Comparison of ENCODE assay signal across 19 mouse cellular contexts in the genomic region with DNA sequence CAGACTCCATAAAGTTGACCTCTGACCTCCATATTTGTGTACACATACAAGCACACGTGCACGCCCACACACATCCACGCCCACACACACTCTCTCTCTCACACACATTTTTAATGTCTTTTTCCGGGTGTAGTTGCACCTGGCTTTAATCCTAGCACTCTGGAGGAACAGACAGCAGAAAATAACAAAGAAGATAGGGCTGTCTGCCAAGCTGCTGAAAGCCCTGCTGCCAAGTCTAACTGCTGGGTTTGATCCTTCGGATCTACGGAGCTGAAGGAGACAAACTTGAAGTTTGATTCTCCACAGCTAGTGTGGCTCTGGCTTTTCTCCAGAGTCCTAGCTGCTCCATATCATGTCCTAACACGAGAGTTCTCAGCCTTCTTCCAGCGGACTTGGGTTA. TPM values are rescaled to one million over a fixed set of nuclear protein-coding genes. Genes with fewer than 3 reads are reported as not detected.
DNase-seq lines count a peak whose midpoint lies in the region; ATAC-seq lines count a peak whose summit lies in the region.
"Had no signal": no experiment of that assay in that cellular context is flagged by ENCODE, and none has a peak within 500 bp of the region (broad histone marks: within the 10 kb centered on the region; RNA-seq: fewer than 3 reads in every experiment).

No protein-coding gene starts in this region.

- H3K4me2 ChIP-seq in lung, embryonic 15.5 days = no peak overlapping the region
- H3K4me2 ChIP-seq in intestine, embryonic 15.5 days (replicated peaks) = no peak overlapping the region
- H3K4me2 ChIP-seq: heart, embryonic 11.5 days had no signal

- no peak overlapping the region for H3K4me3 ChIP-seq in lung, embryonic 15.5 days
- H3K4me3 ChIP-seq in intestine, embryonic 15.5 days (replicated peaks) = no peak overlapping the region
- H3K4me3 ChIP-seq in hindbrain, embryonic 10.5 days = no peak overlapping the region

- 46% methylated on average over 8 of the region's 8 CpGs for WGBS in lung, embryonic 15.5 days
- WGBS in intestine, embryonic 15.5 days = 42% methylated on average over 8 of the region's 8 CpGs
- 88% methylated on average over 8 of the region's 8 CpGs for WGBS in hindbrain, embryonic 10.5 days

- H3K9me3 ChIP-seq in lung, embryonic 15.5 days = no peaks in the 10 kb centered on the region
- H3K9me3 ChIP-seq in intestine, embryonic 15.5 days = no peaks in the 10 kb centered on the region
- H3K9me3 ChIP-seq in hindbrain, embryonic 10.5 days = no peaks in the 10 kb centered on the region

- no peak overlapping the region for H3K9ac ChIP-seq in lung, embryonic 15.5 days
- no peak overlapping the region for H3K9ac ChIP-seq in intestine, embryonic 15.5 days

- DNase-seq in heart, adult 11 months = peak; percentile 76
- DNase-seq in heart, postnatal 36 days = no peak
- no peak for DNase-seq in lung, adult 18-20 months
- DNase-seq in hindbrain, embryonic 10.5 days (ENCODE audit: low spot score) = no peak
- no peak for DNase-seq in gastrocnemius, postnatal 14 days
- DNase-seq: adrenal gland, adult 2 months; cerebellum, adult 2 months; gastrocnemius, postnatal 25 days; layer of hippocampus, postnatal 36 days; right cerebral cortex, postnatal 14 days had no signal

- no peaks in the 10 kb centered on the region for H3K27me3 ChIP-seq in lung, embryonic 15.5 days
- H3K27me3 ChIP-seq in intestine, embryonic 15.5 days (replicated peaks) = no peaks in the 10 kb centered on the region
- H3K27me3 ChIP-seq in hindbrain, embryonic 10.5 days (ENCODE audit: insufficient read depth, poor library complexity, severe bottlenecking) = no peaks in the 10 kb centered on the region

- peaks cover 2% of the 10 kb centered on the region for H3K4me1 ChIP-seq in lung, embryonic 15.5 days
- H3K4me1 ChIP-seq in intestine, embryonic 15.5 days (replicated peaks) = peaks cover 11% of the 10 kb centered on the region; the same call in 1 of the 2 replicates
- peaks cover 7% of the 10 kb centered on the region; the same call in 1 of the 2 replicates for H3K4me1 ChIP-seq in hindbrain, embryonic 10.5 days (replicated peaks)

- ATAC-seq in lung, embryonic 15.5 days (ENCODE audit: borderline replicate concordance, extremely low read depth, low FRiP score, low TSS enrichment) = peak; percentile 41; the same call in 1 of the 2 replicates
- ATAC-seq in intestine, embryonic 15.5 days = no peak
- ATAC-seq: inflammation-experienced regulatory T-cells, adult 6 months; midbrain, embryonic 16.5 days had no signal

- no peaks in the 10 kb centered on the region for H3K36me3 ChIP-seq in lung, embryonic 15.5 days
- no peaks in the 10 kb centered on the region for H3K36me3 ChIP-seq in intestine, embryonic 15.5 days
- H3K36me3 ChIP-seq in hindbrain, embryonic 10.5 days = no peaks in the 10 kb centered on the region

- intact Hi-C loops in heart, postnatal 36 days (cut with DNase I) = no loop called here
- intact Hi-C loops in gastrocnemius, postnatal 14 days (cut with DNase I; ENCODE audit: low total_unique reads) = no loop called here

- no peak overlapping the region for H3K27ac ChIP-seq in lung, embryonic 15.5 days
- H3K27ac ChIP-seq in intestine, embryonic 15.5 days = peak overlapping the region; percentile 46; the same call in 1 of the 2 replicates
- no peak overlapping the region for H3K27ac ChIP-seq in hindbrain, embryonic 10.5 days

RNA-seq across cellular contexts. Expression of gene Sectm1b, which starts 1.8 kb away (rescaled TPM):
- total RNA-seq in heart, postnatal 36 days (2021) = not detected
- not detected in 2 replicates for polyA plus RNA-seq in lung, embryonic 15.5 days (2015; fragmentation: Nextera tagmentation; extraction: Ambion mirVana)
- polyA plus RNA-seq in intestine, embryonic 15.5 days (2015; fragmentation: Nextera tagmentation; extraction: Ambion mirVana) = 0.73 and 0.93 TPM in 2 replicates
- not detected in 2 replicates for polyA plus RNA-seq in hindbrain, embryonic 10.5 days (2016; fragmentation: Nextera tagmentation; extraction: Ambion mirVana)
- total RNA-seq in gastrocnemius, postnatal 14 days (2021) = not detected
- total RNA-seq: adrenal gland, adult 2 months; common myeloid progenitor, adult 5-6 weeks; gastrocnemius, postnatal 25 days; layer of hippocampus, postnatal 36 days; megakaryocyte progenitor cell, adult 5-6 weeks had no signal
- polyA plus RNA-seq: adrenal gland, adult 2 months; cerebellum, adult 2 months; heart, embryonic 11.5 days; hindbrain, embryonic 11.5 days; inflammation-experienced regulatory T-cells, adult 6 months; limb, embryonic 11.5 days; midbrain, embryonic 16.5 days had no signal

RNA-seq across cellular contexts. Expression of gene Sectm1a, which starts 19.4 kb away (rescaled TPM):
- not detected for total RNA-seq in heart, postnatal 36 days (2021)
- polyA plus RNA-seq in lung, embryonic 15.5 days (2015; fragmentation: Nextera tagmentation; extraction: Ambion mirVana) = 0.26 TPM in 1 of 2 replicates, not detected in the other
- polyA plus RNA-seq in intestine, embryonic 15.5 days (2015; fragmentation: Nextera tagmentation; extraction: Ambion mirVana) = 3.0 and 5.1 TPM in 2 replicates
- not detected in 2 replicates for polyA plus RNA-seq in hindbrain, embryonic 10.5 days (2016; fragmentation: Nextera tagmentation; extraction: Ambion mirVana)
- not detected for total RNA-seq in gastrocnemius, postnatal 14 days (2021)
- total RNA-seq: adrenal gland, adult 2 months; common myeloid progenitor, adult 5-6 weeks; gastrocnemius, postnatal 25 days; layer of hippocampus, postnatal 36 days; megakaryocyte progenitor cell, adult 5-6 weeks had no signal
- polyA plus RNA-seq: cerebellum, adult 2 months; heart, embryonic 11.5 days; hindbrain, embryonic 11.5 days; inflammation-experienced regulatory T-cells, adult 6 months; limb, embryonic 11.5 days; midbrain, embryonic 16.5 days had no signal

RNA-seq across cellular contexts. Expression of gene Cd7, which starts 22.4 kb away (rescaled TPM):
- total RNA-seq in heart, postnatal 36 days (2021) = under 1 TPM; 0.38 to 0.61 TPM
- polyA plus RNA-seq in lung, embryonic 15.5 days (2015; fragmentation: Nextera tagmentation; extraction: Ambion mirVana) = 0.65 and 1.5 TPM in 2 replicates
- polyA plus RNA-seq in intestine, embryonic 15.5 days (2015; fragmentation: Nextera tagmentation; extraction: Ambion mirVana) = 5.6 and 6.1 TPM in 2 replicates
- not detected in 2 replicates for polyA plus RNA-seq in hindbrain, embryonic 10.5 days (2016; fragmentation: Nextera tagmentation; extraction: Ambion mirVana)
- total RNA-seq in gastrocnemius, postnatal 14 days (2021) = not detected
- total RNA-seq: gastrocnemius, postnatal 25 days; layer of hippocampus, postnatal 36 days had no signal
- polyA plus RNA-seq: heart, embryonic 11.5 days; hindbrain, embryonic 11.5 days; limb, embryonic 11.5 days; midbrain, embryonic 16.5 days had no signal

RNA-seq across cellular contexts. Expression of gene Tex19.2, which starts 56.9 kb away (rescaled TPM):
- not detected for total RNA-seq in heart, postnatal 36 days (2021)
- not detected in 2 replicates for polyA plus RNA-seq in lung, embryonic 15.5 days (2015; fragmentation: Nextera tagmentation; extraction: Ambion mirVana)
- not detected in 2 replicates for polyA plus RNA-seq in intestine, embryonic 15.5 days (2015; fragmentation: Nextera tagmentation; extraction: Ambion mirVana)
- not detected in 2 replicates for polyA plus RNA-seq in hindbrain, embryonic 10.5 days (2016; fragmentation: Nextera tagmentation; extraction: Ambion mirVana)
- total RNA-seq in gastrocnemius, postnatal 14 days (2021) = not detected
- total RNA-seq: adrenal gland, adult 2 months; common myeloid progenitor, adult 5-6 weeks; gastrocnemius, postnatal 25 days; layer of hippocampus, postnatal 36 days had no signal
- polyA plus RNA-seq: adrenal gland, adult 2 months; cerebellum, adult 2 months; heart, embryonic 11.5 days; hindbrain, embryonic 11.5 days; inflammation-experienced regulatory T-cells, adult 6 months; limb, embryonic 11.5 days; midbrain, embryonic 16.5 days had no signal
